Mouse (Mus musculus) embryo, embryonic 10.5 days (tissue): Measurements from ENCODE around the gene Epyc.
"Not testable (repeated sequence)": the region's sequence is repeated elsewhere in the genome, so short reads cannot be mapped to it uniquely, and the experiment has no call there.

ENCODE experiments used
- DNase-seq: peaks from one replicate; pipeline ENCODE4 v3.0.0-alpha.2; 2015; ENCODE audit warnings: low spot score

Gene Epyc

DNA sequence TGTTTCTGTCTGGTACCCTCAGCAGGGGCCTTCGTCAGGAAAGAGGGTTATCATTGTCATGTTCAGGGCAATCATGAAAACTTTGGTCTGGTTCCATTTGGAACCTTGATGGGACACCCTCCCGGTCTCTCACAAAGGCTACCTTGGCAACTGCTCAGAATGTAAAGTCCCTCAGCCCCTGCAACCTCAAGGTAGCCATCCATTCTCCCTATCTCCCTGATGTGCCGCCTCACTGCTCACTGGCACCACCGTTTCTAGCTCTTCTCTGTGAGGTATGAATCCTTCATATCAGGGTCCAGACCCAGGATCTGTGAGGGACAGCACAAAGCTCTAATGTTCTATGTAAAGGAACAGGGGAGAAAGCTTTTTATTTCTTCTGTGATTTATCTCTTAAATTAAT, 70.7 kb downstream of the Epyc start:
- no peak for DNase-seq

DNA sequence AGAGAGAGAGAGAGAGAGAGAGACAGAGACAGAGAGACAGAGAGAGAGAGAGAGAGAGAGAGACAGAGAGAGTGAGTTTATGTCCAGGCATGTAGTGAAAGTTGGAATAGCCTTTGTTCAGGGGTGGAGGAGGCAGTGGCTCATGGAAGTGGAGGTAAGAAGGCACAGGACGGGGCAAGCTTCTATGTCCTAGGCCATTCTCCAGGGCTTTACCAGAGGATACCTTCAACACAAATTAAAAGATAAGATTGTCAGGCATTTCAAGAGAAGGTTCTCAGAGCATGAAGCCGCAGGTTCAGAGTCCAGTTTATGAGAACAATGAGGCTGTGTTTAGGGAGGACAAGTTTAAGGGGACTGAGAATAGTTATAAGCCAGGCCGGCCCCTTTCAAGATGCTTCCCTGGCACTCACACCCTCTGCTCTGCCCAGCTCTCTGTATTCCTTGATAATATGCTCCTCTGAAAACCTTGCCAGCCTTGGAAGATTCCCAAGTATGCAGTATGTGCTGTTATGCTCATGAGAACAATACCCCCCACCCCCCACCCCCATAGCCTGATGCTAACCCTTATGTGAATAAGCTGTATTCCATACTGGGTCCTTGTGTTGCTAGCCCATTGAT, 71.5 kb downstream of the Epyc start:
- no peak for DNase-seq

DNA sequence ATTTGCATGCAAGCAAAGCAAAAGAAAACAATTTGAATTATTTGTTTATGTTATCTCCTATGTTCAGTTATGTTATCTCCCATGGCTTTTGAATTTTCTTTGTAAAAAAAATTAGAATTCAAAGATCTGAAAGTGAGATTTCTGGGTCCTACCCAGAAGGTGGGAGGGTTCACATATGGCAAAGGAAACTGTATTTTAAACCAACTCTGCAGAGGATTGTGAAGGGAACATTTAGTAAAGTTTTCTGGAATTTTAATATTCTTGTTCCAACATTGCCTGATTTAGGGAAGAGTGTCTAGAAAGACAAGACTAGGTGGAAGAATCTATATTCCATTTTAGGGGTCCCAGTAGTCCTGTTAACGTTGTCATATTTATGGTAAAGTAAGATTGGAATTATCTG, 73.4 kb downstream of the Epyc start:
- DNase-seq, result no peak

DNA sequence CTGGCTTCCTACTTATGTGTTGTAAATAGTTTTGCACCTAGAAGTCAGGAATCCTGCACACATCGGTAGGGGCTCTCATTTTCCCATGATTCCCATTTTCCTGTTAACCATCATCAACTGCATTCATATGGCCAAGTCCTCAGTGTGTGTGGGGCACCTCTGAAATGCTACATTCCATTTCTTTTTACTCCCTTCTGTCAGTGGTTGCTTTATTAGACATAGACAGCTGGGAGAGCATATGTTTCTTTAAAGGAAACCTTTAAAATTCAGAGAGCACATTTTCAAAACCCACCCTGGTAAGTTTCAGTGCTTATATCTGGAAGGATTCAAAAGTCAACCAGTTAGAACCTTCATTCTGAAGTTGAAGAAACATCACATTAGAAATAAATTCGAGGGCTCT, 74.2 kb downstream of the Epyc start:
- DNase-seq, result no peak

DNA sequence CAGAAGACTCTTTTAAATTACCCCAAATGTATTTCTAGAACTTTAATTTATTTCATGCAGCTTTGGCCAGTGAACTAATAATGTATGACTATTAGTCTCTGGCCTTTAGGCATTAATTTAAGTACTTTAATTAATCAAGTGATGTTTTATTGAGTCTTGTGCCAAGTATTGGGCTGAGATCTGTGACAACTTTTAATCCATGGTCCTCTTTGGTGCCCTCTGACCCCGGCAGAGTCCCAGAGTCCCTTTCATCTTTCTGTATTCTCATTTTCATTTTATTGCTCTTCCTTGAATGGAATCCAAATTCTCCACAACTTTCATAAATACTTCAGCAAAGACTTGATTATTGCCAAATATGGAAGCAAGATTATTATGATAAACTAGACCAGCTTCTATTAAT, 76.8 kb downstream of the Epyc start:
- no peak for DNase-seq

DNA sequence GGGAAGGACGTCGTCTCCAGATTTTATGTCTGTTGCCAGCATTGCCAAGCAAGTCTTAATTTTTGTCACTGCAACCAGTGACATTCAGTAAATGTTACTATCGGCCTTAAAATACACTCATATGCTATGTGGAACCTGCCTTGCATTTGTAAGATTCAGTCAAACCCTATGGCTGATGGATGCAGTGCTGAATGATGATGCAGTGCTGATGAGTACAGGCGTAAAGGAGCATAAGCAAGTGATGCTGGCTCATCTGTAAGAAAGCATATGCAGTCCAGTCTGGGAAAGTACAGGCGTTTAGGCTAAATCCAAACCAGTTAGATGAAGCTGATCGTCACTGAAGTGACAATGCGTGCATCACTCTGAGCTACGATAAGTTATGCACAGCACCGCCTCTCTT, 78.8 kb downstream of the Epyc start:
- no peak for DNase-seq

DNA sequence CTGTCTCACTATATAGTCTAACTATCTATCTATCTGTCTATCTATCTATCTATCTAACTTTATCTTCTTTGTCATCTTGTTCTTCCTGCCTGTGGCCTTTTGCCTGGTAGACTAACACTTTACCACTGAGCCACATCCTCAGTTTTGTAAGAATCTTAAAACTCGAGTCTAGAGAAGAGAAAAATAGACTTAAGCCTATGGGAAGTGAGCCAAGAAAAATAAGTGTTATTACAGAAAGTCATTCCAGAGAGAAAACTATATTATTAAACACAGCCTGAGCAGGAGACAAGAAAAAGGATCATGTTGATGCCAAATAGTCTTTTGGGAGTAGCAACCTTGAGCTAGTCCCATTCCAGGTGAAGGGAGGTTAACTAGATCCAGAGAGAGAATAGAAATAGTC, 82.1 kb downstream of the Epyc start:
- DNase-seq, result no peak

DNA sequence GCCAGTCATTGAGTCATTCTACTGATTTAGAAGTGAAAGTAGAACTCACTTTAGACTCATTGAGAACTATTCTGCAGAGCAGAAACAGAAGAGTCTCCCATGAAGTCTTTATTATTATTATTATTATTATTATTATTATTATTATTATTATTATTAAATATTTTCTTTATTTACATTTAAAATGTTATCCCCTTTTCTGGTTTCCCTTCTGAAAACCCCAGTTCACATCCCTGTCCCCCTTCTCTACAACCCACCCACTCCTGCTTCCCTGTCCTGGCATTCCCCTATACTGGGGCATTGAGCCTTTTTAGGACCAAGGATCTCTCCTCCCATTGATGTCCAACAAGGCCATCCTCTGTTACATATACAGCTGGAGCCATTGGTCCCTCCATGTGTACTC, 82.8 kb downstream of the Epyc start, which contains the start of gene C030005K15Rik:
C030005K15Rik (minus strand) TSS at position 101 of the 400 bp plus-strand sequence.
- not testable (repeated sequence) for DNase-seq
